Mouse (Mus musculus): ENCODE results near the gene Zfp518a.

Gene Zfp518a

DNA sequence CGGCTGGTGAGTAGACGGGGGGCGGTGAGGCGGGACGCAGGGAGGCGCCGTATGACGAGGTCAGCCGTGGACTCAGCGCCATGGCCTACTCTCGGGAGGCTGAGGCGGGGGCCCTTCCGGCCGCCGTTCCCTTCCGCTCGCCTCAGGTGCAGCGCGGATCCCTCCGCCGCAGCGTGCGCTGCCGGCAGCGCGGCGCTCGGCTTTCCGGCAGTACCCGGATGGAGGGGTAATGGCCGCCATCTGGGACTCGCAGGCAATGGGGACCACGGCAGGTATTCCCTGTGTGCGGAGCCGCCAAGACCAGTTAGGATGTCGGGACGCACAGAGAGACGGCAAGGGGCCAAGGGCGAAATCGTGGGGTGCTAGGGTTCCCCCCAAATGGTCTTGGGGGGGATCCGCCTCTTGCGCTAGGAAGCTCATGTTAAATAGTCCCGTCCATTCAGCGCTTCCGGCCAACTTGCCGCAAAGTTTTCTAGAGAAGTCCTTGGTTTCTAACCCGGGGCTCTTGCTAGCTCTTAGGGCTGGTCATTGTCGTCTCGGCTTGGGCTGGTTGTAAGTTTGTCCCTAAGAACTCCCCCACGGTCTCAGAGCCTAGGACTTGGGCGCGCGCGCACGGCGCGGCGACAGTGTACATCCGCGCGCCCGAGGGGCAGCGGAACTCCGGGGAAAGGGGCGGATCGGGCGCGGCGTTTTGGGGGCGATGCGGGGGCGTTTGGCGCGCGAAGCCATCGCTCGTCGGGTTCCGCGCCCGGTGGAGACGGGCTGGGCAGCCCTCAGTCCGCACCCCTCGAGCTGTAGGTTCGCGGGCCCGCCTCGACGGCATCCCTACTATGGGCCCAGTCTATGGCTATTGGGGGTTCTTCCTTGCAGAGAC, at the start of gene Zfp518a:
Zfp518a (plus strand) TSS at position 187 of the 874 bp plus-strand sequence.
- DNase-seq (ENCODE audit: low spot score in 2 of 2) = peak; percentile 84 to 88

DNA sequence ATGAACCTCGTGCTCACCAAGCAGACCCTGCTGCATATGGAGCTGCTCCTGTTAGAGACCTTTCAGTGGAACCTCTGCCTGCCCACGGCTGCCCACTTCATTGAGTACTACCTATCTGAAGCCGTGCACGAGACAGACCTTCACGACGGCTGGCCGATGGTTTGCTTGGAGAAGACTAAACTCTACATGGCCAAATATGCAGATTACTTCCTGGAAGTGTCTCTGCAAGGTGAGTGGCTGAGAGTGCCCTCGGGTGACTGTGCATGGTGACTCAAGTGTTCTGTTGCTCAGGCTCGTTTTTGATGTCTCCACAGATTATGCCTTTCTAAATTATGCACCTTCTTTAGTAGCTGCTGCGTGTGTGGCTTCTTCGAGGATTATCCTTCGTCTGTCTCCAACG, 49.8 kb upstream of the Zfp518a start:
- DNase-seq (ENCODE audit: low spot score in 2 of 2) = no peak

DNA sequence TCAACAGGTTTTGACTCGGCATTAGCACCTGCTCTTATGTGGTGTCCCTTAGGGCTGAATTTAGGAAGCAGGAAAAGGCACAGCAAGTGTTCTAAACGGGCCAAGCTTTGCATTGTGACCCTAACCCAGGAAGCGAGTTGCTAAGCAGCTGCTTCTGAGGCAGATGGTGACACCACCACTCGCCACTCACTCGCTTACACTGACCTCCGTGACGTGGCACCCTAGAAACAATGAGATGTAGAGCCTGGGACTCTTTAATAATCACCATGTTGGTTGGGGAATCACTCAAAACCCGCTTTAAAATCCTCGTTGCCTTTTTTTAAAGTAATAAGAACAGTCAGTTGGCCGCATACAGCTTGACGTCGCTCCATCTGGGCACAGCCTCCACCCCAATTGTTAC, 45.1 kb upstream of the Zfp518a start:
- no peak for DNase-seq (ENCODE audit: low spot score in 2 of 2)

DNA sequence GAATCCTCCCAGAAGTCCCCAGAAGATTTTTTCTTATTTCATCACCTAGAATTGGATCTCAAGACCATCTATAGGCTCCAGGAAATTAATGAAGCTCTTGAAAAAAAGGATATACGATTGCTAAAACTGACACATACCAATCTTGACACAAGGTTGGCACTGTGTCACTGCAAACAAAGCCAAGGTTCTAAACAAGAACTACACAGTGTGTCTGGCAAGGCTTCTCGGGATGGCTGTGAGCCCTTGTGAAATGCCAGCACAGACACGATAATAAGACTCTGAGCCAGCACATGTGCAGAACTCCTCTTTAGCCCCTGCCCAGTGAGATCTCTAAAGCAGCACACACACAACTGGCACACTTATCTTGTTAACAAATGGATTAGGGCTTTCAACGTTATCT, 35.0 kb upstream of the Zfp518a start:
- DNase-seq (ENCODE audit: low spot score in 2 of 2) = peak; percentile 12 to 25

DNA sequence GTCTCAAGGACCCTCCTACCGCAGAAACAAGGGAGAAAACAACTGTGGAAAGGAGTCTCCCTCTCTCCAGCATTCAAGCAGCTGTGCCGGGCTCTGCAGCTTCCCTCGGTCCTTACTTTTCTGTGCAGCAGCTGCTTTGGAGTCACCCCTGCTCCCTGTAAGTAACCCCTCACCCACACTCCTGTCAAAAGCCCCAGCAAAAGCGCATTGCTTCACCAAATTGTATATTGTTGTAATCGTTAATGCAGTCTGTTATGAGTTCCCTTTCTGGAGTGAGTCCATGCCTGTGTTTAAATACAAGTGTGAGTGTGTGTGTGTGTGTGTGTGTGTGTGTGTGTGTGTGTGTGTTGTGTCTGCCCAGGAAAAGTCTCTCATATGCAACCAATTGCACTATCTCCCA, 26.2 kb upstream of the Zfp518a start:
- DNase-seq (ENCODE audit: low spot score in 2 of 2) = no peak

DNA sequence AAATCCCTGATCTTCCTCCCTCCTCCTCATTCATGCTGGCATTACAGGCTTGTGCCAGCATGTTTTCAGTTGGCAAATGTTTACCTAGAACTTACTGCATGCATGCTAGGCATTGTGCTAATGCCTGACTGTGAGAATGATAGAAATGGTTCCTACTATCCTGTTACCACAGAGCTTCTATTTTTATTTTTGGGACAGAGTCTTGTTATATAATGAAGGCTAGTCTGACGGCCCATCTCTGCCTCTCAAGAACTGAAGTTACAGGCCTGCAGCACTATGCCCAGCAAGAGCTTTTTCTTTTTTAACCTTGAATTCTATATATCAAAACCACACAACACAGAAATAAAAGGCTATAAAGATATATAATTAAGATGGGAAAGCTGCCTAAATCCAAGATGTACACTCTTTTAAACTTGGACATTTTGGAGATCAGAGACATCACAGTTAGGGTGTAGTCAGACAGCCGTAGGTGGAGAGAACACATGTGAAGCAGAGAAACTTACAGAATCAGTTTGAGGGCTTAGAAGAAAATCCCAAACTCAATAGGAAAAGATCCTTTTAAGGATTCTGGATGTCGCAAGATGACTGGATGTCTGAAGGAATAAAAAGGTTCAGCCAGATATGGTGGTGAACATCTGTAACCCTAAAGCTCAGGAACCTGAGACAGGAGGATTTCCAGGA, 24.9 kb upstream of the Zfp518a start:
- DNase-seq (ENCODE audit: low spot score in 2 of 2) = no peak

DNA sequence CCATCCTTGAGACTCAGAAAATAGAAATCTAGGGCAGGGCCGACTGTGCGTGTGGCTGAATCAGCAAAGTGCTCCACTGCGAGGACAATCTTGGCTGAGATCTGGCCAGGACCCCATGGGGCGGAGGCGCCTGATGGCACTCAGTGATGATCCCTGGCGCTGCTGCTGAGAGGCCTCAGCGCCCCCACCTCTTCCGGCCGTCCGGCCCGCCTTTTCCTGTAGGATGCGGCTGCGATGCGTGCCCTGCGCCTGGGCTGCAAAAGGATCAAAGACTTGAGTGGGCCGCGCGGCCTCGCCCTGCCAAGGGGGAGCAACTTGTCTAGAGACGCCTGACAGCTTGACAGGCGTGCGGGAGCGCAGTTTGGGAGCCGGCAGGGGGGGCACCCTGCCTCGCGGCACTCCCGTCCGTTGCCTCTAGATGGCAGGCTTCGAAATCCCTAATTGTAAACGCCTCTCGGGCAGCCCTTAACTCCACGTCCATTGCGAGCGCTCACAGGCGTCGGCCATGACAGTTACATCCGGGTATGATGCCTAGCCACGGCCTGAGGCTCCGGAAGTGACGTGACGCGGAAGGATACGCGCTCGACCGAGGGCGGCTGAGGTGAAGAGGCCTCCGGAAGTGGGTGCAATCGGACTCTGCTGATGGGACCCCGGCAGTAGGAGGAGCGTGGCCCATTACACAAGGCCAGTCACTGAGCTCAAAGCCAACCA, 21.4 kb upstream of the Zfp518a start:
- peak; percentile 76 to 90 for DNase-seq (ENCODE audit: low spot score in 2 of 2)

DNA sequence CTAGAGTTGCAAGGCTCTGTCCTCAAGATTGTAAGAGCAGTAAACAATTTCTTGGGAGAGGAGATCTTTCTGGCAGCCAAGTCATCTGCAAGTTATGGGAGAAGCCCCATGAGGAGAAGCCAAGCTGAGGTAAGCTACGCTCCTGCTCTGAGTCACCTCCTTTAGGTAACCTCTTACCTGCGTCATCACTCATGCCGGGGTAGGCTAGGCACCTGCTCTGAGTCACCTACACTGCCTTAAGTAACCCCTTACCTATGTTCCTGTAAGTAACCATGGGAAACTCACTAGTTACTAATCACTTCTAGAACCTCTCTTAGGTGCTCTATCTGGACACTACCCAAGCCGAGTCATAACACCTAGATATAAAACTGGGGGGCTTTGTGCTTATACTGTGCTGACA, 12.8 kb upstream of the Zfp518a start:
- DNase-seq (ENCODE audit: low spot score in 2 of 2) = no peak

DNA sequence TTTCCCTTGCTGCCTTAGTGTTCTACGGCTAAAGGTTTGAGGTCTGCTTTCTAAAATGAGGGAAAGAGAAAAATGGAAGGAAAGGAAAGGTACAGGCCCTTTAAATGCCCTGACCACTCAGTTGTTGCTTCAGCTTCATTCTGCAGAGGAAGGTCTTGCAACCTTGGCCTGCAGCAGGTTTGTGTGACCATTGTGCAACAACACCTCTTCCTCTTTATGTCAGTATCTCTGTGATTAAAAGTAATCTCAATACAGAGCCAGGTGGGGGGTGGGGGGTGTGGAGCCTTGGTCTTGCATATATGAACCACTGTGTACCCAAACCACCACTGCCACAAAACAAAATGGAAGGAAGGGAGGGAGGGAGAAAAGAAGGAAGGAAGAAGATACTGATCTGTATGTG, 5.6 kb upstream of the Zfp518a start:
- no peak for DNase-seq (ENCODE audit: low spot score in 2 of 2)

DNA sequence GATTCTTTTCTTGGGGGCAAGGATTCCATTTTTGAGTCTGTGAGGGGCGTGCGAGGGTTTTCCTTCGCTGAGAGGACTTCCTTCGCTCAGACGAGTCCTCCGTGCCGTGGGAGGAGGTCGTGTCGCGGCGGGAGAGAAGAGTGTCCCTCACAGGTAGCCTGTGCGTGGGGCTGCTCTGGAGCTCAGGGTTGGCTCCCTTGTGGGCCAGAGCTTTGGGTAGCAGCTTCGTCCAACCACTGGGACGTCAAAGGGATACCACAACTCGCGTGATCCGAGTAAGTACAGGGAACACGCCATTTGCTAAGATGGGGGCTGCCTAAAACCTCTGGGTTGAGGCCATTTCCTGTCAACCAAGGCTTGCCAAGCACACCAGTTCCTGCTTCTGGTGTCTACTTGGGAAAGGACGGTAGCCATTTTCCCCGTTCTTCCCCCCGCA, 416 bp upstream of the Zfp518a start:
- no peak for DNase-seq (ENCODE audit: low spot score in 2 of 2)

DNA sequence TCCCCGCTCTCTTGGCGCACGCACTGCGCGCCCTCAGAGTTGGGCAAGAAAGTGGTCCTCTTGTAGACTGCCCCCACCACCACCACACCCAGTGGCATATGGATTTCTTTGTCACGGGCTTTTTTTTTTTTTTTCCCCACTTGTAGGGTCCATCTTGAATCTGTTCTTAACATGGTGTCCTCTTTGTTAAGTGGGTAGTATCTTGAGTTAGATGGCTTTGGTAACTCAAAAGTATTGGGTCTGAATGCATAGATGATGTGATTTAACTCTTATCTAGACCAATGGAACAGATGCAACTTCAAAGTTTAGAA, 843 bp downstream of the Zfp518a start:
- DNase-seq (ENCODE audit: low spot score in 2 of 2) = no peak

DNA sequence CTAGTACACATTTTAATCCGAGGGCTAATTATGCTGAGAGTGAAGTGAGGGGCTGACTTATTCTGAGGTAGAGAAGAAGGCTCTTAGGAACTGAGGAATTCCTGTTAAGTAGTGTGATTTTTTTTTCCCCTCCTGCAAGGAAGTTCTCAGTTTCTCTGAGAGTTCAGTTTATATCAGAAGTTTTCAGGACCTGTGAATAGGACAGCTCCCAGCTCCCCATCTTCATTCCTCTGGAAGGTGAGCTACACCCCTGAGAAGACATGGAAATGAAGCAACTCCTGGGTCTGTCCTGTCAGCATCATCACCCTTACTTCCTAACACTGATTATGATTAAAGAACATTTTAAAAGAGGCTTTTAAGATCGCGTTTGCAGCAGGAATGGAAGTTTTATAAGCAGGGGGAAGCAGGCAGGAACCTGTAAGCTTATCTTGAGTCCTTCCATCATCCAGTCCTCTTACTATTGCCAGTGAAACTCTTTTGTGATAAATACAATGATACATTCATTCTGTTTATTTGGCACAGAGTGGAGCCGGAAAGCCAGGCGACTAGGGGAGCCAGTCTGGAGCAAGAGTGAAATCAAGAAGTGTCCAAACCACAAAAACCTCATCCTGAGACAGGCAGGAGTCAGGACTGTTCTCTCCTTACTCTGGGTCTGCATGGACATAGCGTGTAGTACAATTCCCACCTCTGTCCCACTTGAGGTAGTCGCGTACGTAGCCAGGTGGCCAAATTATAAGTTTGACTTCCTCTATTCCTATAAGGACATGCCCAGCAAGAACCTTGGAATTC, 37.3 kb downstream of the Zfp518a start:
- DNase-seq (ENCODE audit: low spot score in 2 of 2) = no peak

DNA sequence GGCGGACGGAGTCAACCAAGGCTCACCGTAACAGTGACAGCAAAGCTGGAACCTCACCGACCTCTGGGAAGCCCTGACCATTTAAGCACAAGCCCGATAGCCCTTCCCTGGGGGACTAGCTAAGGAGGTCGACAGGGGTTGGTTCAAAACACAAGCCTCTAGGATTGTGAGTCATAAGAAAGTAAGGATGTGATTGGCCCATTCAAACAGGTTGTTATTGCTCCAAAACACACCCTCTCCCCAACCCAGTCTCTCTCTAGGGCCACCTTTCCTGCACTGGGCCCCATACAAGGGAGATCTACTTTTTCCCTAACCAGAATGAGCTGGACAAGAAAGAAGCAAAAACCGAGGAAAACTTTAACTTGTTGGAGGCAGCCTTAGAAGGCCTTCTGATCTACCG, 40.9 kb downstream of the Zfp518a start:
- no peak for DNase-seq (ENCODE audit: low spot score in 2 of 2)

DNA sequence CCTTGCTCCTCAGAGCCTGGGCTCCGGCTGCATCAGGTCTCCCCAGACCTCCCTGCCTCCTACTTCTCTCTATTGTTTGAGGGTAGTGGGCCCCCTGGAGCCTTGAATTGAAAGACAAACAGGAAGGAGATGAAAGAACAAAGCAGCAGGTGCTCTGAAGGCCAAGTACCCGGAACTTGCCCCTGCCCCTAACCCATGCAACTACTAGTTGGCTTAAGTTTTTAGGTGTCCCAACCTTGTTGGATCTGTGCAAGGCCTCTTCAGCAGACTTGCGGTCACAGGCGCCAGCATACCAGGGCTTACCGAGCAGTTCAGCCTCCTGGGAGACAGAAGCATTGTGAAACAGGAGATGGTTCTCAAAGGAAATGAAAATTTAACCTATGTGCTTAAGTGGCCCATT, 41.5 kb downstream of the Zfp518a start:
- DNase-seq (ENCODE audit: low spot score in 2 of 2) = no peak

DNA sequence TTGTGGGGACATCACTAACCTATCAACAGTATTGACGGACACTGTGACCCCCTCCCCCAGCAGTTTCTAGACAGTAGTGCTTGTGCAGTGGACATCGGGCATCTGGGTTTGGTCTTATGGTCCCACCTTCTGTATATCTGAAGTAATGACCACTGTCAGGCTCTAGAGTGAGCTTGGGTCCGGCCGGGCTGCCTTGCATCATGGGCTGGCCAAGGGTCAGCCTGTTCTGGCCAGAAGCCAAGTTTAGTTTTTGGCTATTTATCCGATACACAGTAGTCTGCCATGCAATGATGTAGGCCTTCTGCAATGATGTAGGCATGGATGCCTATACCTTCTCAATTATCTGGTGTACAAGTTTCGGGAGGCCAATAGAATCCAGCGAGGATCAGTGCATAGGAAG, 49.0 kb downstream of the Zfp518a start:
- no peak for DNase-seq (ENCODE audit: low spot score in 2 of 2)

DNA sequence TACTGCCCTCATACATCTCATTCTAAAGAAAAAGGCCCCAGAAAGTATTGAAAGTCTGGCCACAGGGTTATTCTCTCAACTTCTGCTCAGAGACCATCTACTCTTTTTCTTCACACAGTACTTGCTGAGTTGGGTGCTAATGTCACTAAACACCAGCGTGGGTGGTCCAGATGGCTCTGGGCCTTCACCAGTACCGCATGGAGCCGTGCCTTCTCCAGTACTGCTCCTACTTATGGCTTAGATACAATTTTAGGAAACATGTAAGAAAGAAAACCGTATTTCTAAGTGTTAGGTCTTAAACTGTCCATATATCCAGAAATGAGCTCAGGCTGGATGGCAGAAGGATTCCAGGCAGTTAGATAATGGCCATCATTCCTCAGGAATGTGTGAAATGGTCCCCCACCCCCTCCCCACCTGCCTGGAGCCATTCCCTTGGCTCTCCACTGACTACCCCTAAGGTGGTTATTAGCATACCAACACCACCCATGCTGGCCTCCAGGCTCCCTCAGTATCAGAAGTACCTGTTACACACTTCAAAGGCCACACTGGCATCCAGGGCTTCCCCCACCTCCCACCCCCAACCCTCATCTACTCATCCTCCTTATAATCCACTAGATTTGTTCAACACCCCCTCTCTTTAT, 52.6 kb downstream of the Zfp518a start:
- peak in 1 of 2 experiments; percentile 51 for DNase-seq (ENCODE audit: low spot score in 2 of 2)

DNA sequence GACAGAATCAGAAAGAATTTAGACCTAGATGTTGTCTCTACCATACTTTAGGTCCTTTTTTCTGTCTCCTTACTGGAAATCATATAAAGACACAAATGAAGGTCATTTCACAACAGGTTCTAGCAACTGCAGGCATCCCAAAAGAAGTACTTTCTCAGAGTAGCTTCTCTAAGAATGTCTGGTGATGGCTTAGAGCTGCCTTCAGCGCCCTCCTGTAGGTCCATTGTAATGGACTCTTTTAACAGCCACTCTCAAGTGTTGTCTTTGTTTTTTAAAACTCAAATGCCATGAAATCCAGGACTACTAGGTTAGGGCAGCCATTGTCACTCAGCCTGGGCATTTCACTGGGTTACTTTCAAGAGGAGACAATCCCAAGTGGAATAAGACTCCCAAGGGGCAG, 64.5 kb downstream of the Zfp518a start:
- no peak for DNase-seq (ENCODE audit: low spot score in 2 of 2)

DNA sequence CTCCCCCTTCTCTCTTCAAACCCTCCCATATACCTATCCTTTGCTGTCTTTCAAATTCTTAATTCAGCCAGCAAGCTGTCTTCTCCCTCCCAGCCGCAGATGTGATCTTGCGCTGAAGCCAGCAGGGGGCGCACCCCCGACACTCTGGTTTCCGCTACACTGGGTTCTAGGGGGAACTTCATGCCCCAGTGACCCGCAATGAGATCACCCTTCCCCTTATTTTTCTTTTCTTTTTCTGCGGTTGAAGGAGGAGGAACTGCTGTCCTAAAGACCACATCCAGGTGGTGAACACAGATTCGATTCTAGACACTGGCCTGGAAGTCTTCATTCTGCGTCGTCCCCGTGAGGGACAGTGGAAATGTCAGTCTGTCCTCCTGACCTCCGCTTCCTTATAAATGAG, 68.5 kb downstream of the Zfp518a start:
- peak; percentile 31 to 32 for DNase-seq (ENCODE audit: low spot score in 2 of 2)

DNA sequence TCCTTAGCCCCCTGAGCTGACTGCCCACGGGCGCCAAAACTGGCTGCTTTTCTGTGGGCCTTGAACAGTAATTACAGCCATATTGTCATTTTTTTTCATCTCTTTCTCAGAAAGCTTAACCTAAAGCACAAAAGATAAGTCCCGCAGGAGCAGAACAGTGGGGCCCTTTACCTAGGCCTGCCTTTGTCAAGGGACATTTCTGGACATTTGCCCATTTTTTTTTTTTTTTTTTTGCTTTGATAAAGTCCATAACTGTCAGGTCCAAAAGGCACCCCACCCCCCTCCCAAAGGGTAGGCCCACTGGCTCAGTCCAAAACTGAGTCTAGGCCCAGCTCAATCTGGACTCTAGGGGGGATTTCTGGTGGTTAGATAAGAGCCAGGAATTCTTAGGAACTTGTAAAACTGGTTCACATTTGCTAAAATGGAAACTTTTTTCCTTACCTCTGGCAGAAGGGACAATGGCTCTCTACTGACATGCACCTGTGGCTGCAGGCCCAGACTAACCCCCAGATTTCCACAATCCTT, 69.9 kb downstream of the Zfp518a start:
- DNase-seq (ENCODE audit: low spot score in 2 of 2) = no peak

DNA sequence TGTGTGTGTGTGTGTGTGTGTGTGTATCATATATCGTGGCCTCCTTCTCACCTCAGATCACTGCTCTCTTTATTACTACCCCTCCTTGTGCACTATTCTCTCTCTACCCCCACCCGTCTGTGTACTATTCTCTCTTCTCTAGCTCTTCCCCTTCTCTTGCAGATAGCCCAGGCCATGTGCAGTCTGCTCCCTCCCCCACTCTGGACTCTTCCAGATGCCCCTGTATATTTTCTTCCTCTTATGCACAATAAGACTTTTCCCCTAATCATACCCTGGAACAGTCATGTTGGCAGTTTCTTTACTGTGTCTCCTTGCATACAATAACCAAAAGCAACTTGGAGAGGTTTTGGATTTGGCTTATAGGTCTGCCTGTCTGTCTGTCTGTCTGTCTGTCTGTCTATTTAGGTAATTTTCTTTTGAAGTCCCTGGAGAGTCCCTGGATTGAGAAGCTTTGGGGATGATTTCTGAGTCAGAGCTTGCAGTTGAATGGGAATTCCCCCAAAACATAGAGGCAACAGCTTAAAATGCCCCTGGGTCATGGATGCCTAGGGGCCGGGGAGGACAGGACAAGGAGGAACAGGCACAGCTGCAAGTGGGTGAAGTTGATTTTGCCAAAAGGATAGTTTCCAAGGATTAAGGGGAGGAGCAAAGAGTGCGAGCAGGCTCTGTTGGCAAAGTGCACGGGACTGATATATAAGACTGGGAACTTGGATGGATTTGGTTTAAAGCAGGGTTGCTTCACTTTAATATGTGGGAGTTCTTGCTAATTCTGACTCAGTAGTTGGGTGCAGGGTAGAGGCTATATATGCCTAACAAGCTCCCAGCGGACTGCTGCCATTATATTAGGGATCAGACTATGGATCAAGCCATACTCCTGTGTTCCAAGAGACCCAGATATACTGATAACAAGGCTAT, 70.7 kb downstream of the Zfp518a start:
- DNase-seq (ENCODE audit: low spot score in 2 of 2) = no peak

Data from frontal cortex, postnatal 36 days (tissue).